Mouse (Mus musculus): ENCODE results near the gene D16Ertd472e.

The D16Ertd472e gene

GRCm38 (mm10) chr16:78576478-78577084 lies at the start of gene D16Ertd472e:
Gene D16Ertd472e (minus strand): TSS chr16:78576708.
- under 1% methylated on average over 57 of the region's 70 CpGs for WGBS

- WGBS = 82% methylated on average over 5 of the region's 5 CpGs
These were observed 46.2 kb upstream of the D16Ertd472e start for GRCm38 (mm10) chr16:78622755-78623154.

- 95% methylated on average over 5 of the region's 5 CpGs for WGBS
These were observed 42.9 kb upstream of the D16Ertd472e start for GRCm38 (mm10) chr16:78619386-78619785.

GRCm38 (mm10) chr16:78617757-78618532 lies 41.4 kb upstream of the D16Ertd472e start:
- 94% methylated on average over 11 of the region's 11 CpGs for WGBS

- WGBS = 45% methylated on average over 4 of the region's 4 CpGs
These were observed 29.7 kb upstream of the D16Ertd472e start for GRCm38 (mm10) chr16:78606202-78606601.

- WGBS = 74% methylated on average over 1 of the region's 1 CpGs
These were observed 22.4 kb upstream of the D16Ertd472e start for GRCm38 (mm10) chr16:78598919-78599318.

GRCm38 (mm10) chr16:78596381-78596780 lies 19.9 kb upstream of the D16Ertd472e start:
- 79% methylated on average over 2 of the region's 2 CpGs for WGBS

GRCm38 (mm10) chr16:78595821-78596220 lies 19.3 kb upstream of the D16Ertd472e start:
- 84% methylated on average over 7 of the region's 7 CpGs for WGBS

- WGBS = 58% methylated on average over 3 of the region's 3 CpGs
These were observed 17.6 kb upstream of the D16Ertd472e start for GRCm38 (mm10) chr16:78594154-78594553.

GRCm38 (mm10) chr16:78591130-78591529 lies 14.6 kb upstream of the D16Ertd472e start:
- WGBS = 85% methylated on average over 6 of the region's 6 CpGs

- 85% methylated on average over 2 of the region's 2 CpGs for WGBS
These were observed 12.3 kb upstream of the D16Ertd472e start for GRCm38 (mm10) chr16:78588821-78589220.

GRCm38 (mm10) chr16:78586621-78587020 lies 10.1 kb upstream of the D16Ertd472e start:
- WGBS = 70% methylated on average over 7 of the region's 7 CpGs

GRCm38 (mm10) chr16:78585664-78586397 lies 9.3 kb upstream of the D16Ertd472e start:
- 84% methylated on average over 11 of the region's 11 CpGs for WGBS

GRCm38 (mm10) chr16:78585163-78585562 lies 8.7 kb upstream of the D16Ertd472e start:
- 69% methylated on average over 4 of the region's 4 CpGs for WGBS

GRCm38 (mm10) chr16:78583968-78584367 lies 7.5 kb upstream of the D16Ertd472e start:
- 97% methylated on average over 4 of the region's 4 CpGs for WGBS

- WGBS = 73% methylated on average over 7 of the region's 7 CpGs
These were observed 3.9 kb upstream of the D16Ertd472e start for GRCm38 (mm10) chr16:78580387-78580786.

- WGBS = 82% methylated on average over 4 of the region's 4 CpGs
These were observed 2.9 kb upstream of the D16Ertd472e start for GRCm38 (mm10) chr16:78579386-78579785.

- 14% methylated on average over 14 of the region's 14 CpGs for WGBS
These were observed 670 bp upstream of the D16Ertd472e start for GRCm38 (mm10) chr16:78577085-78577671.

GRCm38 (mm10) chr16:78575852-78576477 lies 543 bp downstream of the D16Ertd472e start:
- under 1% methylated on average over 40 of the region's 41 CpGs for WGBS

- WGBS = 45% methylated on average over 4 of the region's 4 CpGs
These were observed 1.2 kb downstream of the D16Ertd472e start for GRCm38 (mm10) chr16:78575190-78575851.

- WGBS = 63% methylated on average over 6 of the region's 6 CpGs
These were observed 2.3 kb downstream of the D16Ertd472e start for GRCm38 (mm10) chr16:78574241-78574640.

Measured in cerebral cortex, adult 2 months (tissue).